Mouse (Mus musculus): Measurements from ENCODE around the gene 6030445D17Rik. TPM values are rescaled to one million over a fixed set of nuclear protein-coding genes. Genes with fewer than 3 reads are reported as not detected.

Gene 6030445D17Rik
- total RNA-seq, 4 experiments from 2014 or later = 0.16 to 0.27 (median 0.27) TPM; not detected in 1

GRCm38 (mm10) chr4:136459210-136459609, 2.8 kb upstream of the 6030445D17Rik start:
- DNase-seq (ENCODE audit: low spot score in 2 of 2) = no peak

GRCm38 (mm10) chr4:136461206-136461605, 844 bp upstream of the 6030445D17Rik start:
- DNase-seq (ENCODE audit: low spot score in 2 of 2) = no peak

- DNase-seq (ENCODE audit: low spot score in 2 of 2) = no peak
Measured at GRCm38 (mm10) chr4:136461761-136462085, 327 bp upstream of the 6030445D17Rik start.

GRCm38 (mm10) chr4:136462839-136463178, 759 bp downstream of the 6030445D17Rik start:
- DNase-seq (ENCODE audit: low spot score in 2 of 2) = no peak

- no peak for DNase-seq (ENCODE audit: low spot score in 2 of 2)
Measured at GRCm38 (mm10) chr4:136463436-136463835, 1.4 kb downstream of the 6030445D17Rik start.

- no peak for DNase-seq (ENCODE audit: low spot score in 2 of 2)
Measured at GRCm38 (mm10) chr4:136466226-136466625, 4.2 kb downstream of the 6030445D17Rik start.

GRCm38 (mm10) chr4:136468553-136469327, 6.7 kb downstream of the 6030445D17Rik start:
- DNase-seq (ENCODE audit: low spot score in 2 of 2) = peak in 1 of 2 experiments; percentile 21

GRCm38 (mm10) chr4:136469371-136469903, 7.4 kb downstream of the 6030445D17Rik start, which contains the start of gene Luzp1:
Gene Luzp1 (plus strand): TSS chr4:136469761.
- DNase-seq (ENCODE audit: low spot score in 2 of 2) = peak; percentile 90

- DNase-seq (ENCODE audit: low spot score in 2 of 2) = no peak
Measured at GRCm38 (mm10) chr4:136469941-136470346, 7.9 kb downstream of the 6030445D17Rik start.

GRCm38 (mm10) chr4:136470347-136471071, 8.5 kb downstream of the 6030445D17Rik start:
- DNase-seq (ENCODE audit: low spot score in 2 of 2) = peak; percentile 9 to 11

- no peak for DNase-seq (ENCODE audit: low spot score in 2 of 2)
Measured at GRCm38 (mm10) chr4:136476692-136477091, 14.6 kb downstream of the 6030445D17Rik start.

GRCm38 (mm10) chr4:136486549-136486948, 24.5 kb downstream of the 6030445D17Rik start:
- DNase-seq (ENCODE audit: low spot score in 2 of 2) = no peak

- no peak for DNase-seq (ENCODE audit: low spot score in 2 of 2)
Measured at GRCm38 (mm10) chr4:136495993-136496392, 33.9 kb downstream of the 6030445D17Rik start.

- DNase-seq (ENCODE audit: low spot score in 2 of 2) = no peak
Measured at GRCm38 (mm10) chr4:136505426-136506215, 43.6 kb downstream of the 6030445D17Rik start.

- no peak for DNase-seq (ENCODE audit: low spot score in 2 of 2)
Measured at GRCm38 (mm10) chr4:136509857-136510256, 47.8 kb downstream of the 6030445D17Rik start.

GRCm38 (mm10) chr4:136511708-136512107, 49.7 kb downstream of the 6030445D17Rik start:
- DNase-seq (ENCODE audit: low spot score in 2 of 2) = no peak

GRCm38 (mm10) chr4:136512905-136513304, 50.9 kb downstream of the 6030445D17Rik start:
- peak in 1 of 2 experiments; percentile 25 for DNase-seq (ENCODE audit: low spot score in 2 of 2)

Data from gastrocnemius, adult 8-10 months (tissue).